Mouse (Mus musculus) CH12.LX (cell line): Measurements from ENCODE around the gene Iba57.

Source experiments
- CTCF ChIP-seq, 2 experiments: IDR thresholded peaks in 1 of 2; conservative IDR thresholded peaks in 1 of 2; 2 replicates each; pipeline ENCODE4 v1.5.1; 2011 to 2012; ENCODE audit warnings: low read depth in 2 of 2, low read length in 2 of 2, improper control_type of control experiment in 1 of 2, inconsistent platforms in 1 of 2, mild to moderate bottlenecking in 1 of 2, moderate library complexity in 1 of 2
- E2F4 ChIP-seq: IDR thresholded peaks from 2 replicates; pipeline ENCODE4 v1.6.1; 2011; ENCODE audit warnings: low read depth, low read length, improper control_type of control experiment; ENCODE audit not compliant: insufficient replicate concordance
- ELF1 ChIP-seq: IDR thresholded peaks from 2 replicates; pipeline ENCODE4 v1.6.1; 2014; ENCODE audit warnings: low read depth, mild to moderate bottlenecking, inconsistent platforms, low read length, improper control_type of control experiment
- EP300 ChIP-seq: IDR thresholded peaks from 2 replicates; pipeline ENCODE4 v1.6.1; 2011; ENCODE audit warnings: low read length, improper control_type of control experiment
- ETS1 ChIP-seq: conservative IDR thresholded peaks from 2 replicates; pipeline ENCODE4 v1.6.1; 2012; ENCODE audit warnings: low read depth, mild to moderate bottlenecking, inconsistent platforms, low read length, improper control_type of control experiment, moderate library complexity
- HCFC1 ChIP-seq: IDR thresholded peaks from 2 replicates; pipeline ENCODE4 v1.6.1; 2012; ENCODE audit warnings: low read depth, mild to moderate bottlenecking, inconsistent platforms, low read length, improper control_type of control experiment
- JUND ChIP-seq: conservative IDR thresholded peaks from 2 replicates; pipeline ENCODE4 v1.6.1; 2011; ENCODE audit warnings: low read depth, low read length, improper control_type of control experiment
- POLR2A ChIP-seq: IDR thresholded peaks from 2 replicates; pipeline ENCODE4 v1.6.1; 2011; ENCODE audit warnings: low read depth, mild to moderate bottlenecking, improper control_type of control experiment, low read length
- ZC3H11A ChIP-seq: IDR thresholded peaks from 2 replicates; pipeline ENCODE4 v1.6.1; 2012; ENCODE audit warnings: low read depth, mild to moderate bottlenecking, inconsistent platforms, low read length, improper control_type of control experiment

GRCm38 (mm10) chr11:59131348-59131919 lies 32.1 kb downstream of the Iba57 start:
- TF ChIP-seq CTCF (conservative IDR thresholded peaks at IDR 0.05 in 1 of 2, IDR thresholded peaks at IDR 0.05 in 1 of 2; ENCODE audit: low read depth in 2 of 2, low read length in 2 of 2): no peak
- TF ChIP-seq POLR2A: no peak
- TF ChIP-seq HCFC1: no peak
- no peak; the same call in 1 of the 2 replicates for TF ChIP-seq ELF1
- TF ChIP-seq E2F4: no peak
- peak; percentile 12; the same call in 1 of the 2 replicates for TF ChIP-seq EP300
- no peak for TF ChIP-seq ZC3H11A
- no peak for TF ChIP-seq JUND
- TF ChIP-seq ETS1: peak; percentile 91
